Mouse (Mus musculus): ENCODE data around the gene Pfdn5. TPM values are rescaled to one million over a fixed set of nuclear protein-coding genes. Genes with fewer than 3 reads are reported as not detected.
"Not testable (repeated sequence)": the region's sequence is repeated elsewhere in the genome, so short reads cannot be mapped to it uniquely, and the experiment has no call there.

Pfdn5 gene
- polyA plus RNA-seq, 1 experiment from 2014 or later = 464 TPM

DNA sequence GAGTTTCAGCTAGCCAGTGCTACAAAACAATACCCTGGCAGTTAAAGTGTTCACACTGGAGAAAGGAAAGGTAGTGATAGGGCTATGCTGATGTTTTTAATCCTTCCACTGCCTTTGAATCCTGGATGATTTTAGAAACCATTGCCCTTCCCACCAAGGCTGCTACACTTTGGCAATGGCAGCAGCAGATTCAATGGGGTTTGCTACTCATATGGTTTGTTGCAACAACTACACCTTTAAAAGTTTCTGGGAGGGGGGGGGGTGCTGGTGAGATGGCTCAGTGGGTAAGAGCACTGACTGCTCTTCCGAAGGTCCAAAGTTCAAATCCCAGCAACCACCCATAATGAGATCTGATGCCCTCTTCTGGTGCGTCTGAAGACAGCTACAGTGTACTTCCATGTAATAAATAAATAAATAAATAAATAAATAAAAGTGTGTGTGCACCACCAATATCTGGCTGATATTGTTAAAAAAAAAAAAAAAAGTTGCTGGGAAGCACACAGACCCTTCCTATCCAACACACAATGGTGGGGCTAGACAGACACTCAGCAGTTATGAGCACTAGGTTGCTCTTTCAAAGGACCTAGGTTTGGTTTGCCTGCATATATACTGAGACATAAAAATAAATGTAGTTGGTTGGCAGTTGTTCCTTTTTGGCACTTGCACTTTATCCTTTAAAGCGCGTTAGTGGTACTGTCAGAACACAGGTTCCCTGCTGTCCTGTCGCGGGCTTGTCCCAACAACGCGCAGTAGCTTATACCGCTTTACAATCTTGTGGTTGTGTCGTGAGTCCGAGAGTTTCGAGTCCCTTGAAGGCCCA is 1.1 kb upstream of the Pfdn5 start:
- Histone ChIP-seq H3K4me3 (ENCODE audit: low read length) (no peak overlapping the region), H3K4me1 (ENCODE audit: control insufficient read depth, insufficient read depth, low read depth, low read length) (peaks cover 10% of the 10 kb centered on the region), H3K9ac (ENCODE audit: low read depth, low read length) (no peak overlapping the region), H3K27me3 (replicated peaks; ENCODE audit: control insufficient read depth, insufficient read depth, low read length) (no peaks in the 10 kb centered on the region), H3K27ac (ENCODE audit: low read depth, low read length) (no peak overlapping the region), H3K4me2 (ENCODE audit: low read length) (peak overlapping the region; percentile 53), H3K36me3 (ENCODE audit: control insufficient read depth, insufficient read depth, low read length) (peaks cover 3% of the 10 kb centered on the region), H3K9me3 (ENCODE audit: control insufficient read depth, low read length) (no peaks in the 10 kb centered on the region)
- whole genome bisulfite sequencing = 75% methylated on average over 12 of the region's 12 CpGs
- no peak for ATAC-seq

DNA sequence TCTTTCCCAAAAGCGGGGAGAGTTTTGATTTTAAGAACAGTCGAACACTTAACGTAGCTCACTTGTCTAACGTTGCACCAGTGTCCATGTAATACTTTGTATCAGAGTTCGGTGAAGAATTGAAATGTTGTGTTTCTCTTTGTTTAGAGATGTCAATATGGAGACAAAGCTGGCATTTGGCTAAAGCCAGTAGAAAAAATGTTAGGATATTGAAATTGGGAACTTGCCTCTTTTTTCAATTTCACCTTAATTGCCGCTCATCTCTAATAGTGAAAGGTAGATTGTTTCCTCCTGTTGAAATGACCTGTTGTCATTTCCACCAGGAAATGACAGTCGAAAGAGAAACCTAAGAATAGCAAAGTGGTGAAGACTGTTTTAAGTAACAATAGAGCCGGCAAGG is 976 bp downstream of the Pfdn5 start:
- Histone ChIP-seq H3K27me3 (replicated peaks; ENCODE audit: control insufficient read depth, insufficient read depth, low read length) (no peaks in the 10 kb centered on the region), H3K4me3 (ENCODE audit: low read length) (peak overlapping the region; percentile 83), H3K27ac (ENCODE audit: low read depth, low read length) (no peak overlapping the region), H3K4me1 (ENCODE audit: control insufficient read depth, insufficient read depth, low read depth, low read length) (peaks cover 14% of the 10 kb centered on the region), H3K9me3 (ENCODE audit: control insufficient read depth, low read length) (no peaks in the 10 kb centered on the region), H3K4me2 (ENCODE audit: low read length) (peak overlapping the region; percentile 73), H3K9ac (ENCODE audit: low read depth, low read length) (peak overlapping the region; percentile 82), H3K36me3 (ENCODE audit: control insufficient read depth, insufficient read depth, low read length) (peaks cover 10% of the 10 kb centered on the region)
- no peak for ATAC-seq
- 69% methylated on average over 8 of the region's 8 CpGs for WGBS

DNA sequence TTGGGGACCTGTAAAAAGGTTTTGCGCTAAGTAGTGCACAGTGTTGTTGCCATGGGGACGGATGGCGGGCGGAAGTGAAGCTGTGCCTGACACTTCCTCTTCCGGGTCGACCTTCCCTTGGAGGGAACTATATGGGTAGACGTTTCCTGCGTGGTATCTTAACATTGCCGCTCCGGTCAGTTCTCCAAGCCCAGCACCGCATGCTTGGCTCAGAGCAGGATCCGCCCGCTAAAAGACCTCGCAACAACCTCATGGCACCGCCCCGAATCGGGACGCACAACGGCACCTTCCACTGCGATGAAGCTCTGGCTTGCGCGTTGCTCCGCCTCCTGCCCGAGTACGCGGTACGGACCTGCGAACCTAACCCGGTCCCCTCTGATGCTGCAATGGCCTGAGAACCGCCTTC is 5.7 kb downstream of the Pfdn5 start, which contains the start of gene Myg1:
TSS of gene Myg1 (plus strand) at position 100 of the 406 bp plus-strand sequence.
- Histone ChIP-seq H3K4me3 (ENCODE audit: low read length) (peak within 1 kb of the TSS; percentile 80), H3K4me1 (ENCODE audit: control insufficient read depth, insufficient read depth, low read depth, low read length) (peaks cover 23% of the 10 kb centered on the region), H3K9me3 (ENCODE audit: control insufficient read depth, low read length) (no peaks in the 10 kb centered on the region), H3K27me3 (replicated peaks; ENCODE audit: control insufficient read depth, insufficient read depth, low read length) (no peaks in the 10 kb centered on the region), H3K36me3 (ENCODE audit: control insufficient read depth, insufficient read depth, low read length) (peaks cover 27% of the 10 kb centered on the region), H3K4me2 (ENCODE audit: low read length) (peak within 1 kb of the TSS; percentile 90), H3K9ac (ENCODE audit: low read depth, low read length) (peak within 1 kb of the TSS; percentile 73), H3K27ac (ENCODE audit: low read depth, low read length) (peak within 1 kb of the TSS; percentile 66)
- under 1% methylated on average over 30 of the region's 30 CpGs for WGBS
- peak; percentile 97 for ATAC-seq

GRCm38 (mm10) chr15:102335254-102335653 is 9.3 kb downstream of the Pfdn5 start:
- H3K27ac ChIP-seq (ENCODE audit: low read depth, low read length) = no peak overlapping the region
- 83% methylated on average over 8 of the region's 8 CpGs for WGBS
- H3K4me3 ChIP-seq (ENCODE audit: low read length) = no peak overlapping the region
- no peaks in the 10 kb centered on the region for H3K9me3 ChIP-seq (ENCODE audit: control insufficient read depth, low read length)
- peaks cover 17% of the 10 kb centered on the region for H3K4me1 ChIP-seq (ENCODE audit: control insufficient read depth, insufficient read depth, low read depth, low read length)
- no peak overlapping the region for H3K9ac ChIP-seq (ENCODE audit: low read depth, low read length)
- H3K27me3 ChIP-seq (replicated peaks; ENCODE audit: control insufficient read depth, insufficient read depth, low read length) = no peaks in the 10 kb centered on the region
- peaks cover 32% of the 10 kb centered on the region for H3K36me3 ChIP-seq (ENCODE audit: control insufficient read depth, insufficient read depth, low read length)
- H3K4me2 ChIP-seq (ENCODE audit: low read length) = no peak overlapping the region
- ATAC-seq = no peak

DNA sequence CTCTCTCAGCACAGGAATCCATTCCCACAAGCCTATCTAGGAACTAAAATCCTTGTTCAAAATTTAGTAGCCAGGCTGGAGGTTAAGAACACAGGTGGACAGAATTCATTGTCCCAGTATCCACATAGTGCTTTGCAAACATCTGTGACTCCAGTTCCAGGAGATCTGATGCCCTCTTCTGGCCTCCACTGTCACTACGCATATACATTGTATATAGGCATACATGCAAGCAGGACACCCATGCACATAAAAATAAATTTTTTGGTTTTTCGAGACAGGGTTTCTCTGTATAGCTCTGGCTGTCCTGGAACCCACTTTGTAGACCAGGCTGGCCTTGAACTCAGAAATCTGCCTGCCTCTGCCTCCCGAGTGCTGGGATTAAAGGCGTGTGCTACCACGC is 10.0 kb downstream of the Pfdn5 start:
- peaks cover 29% of the 10 kb centered on the region for H3K36me3 ChIP-seq (ENCODE audit: control insufficient read depth, insufficient read depth, low read length)
- not testable (repeated sequence) for H3K27me3 ChIP-seq (replicated peaks; ENCODE audit: control insufficient read depth, insufficient read depth, low read length); H3K4me3 ChIP-seq (ENCODE audit: low read length); H3K4me2 ChIP-seq (ENCODE audit: low read length); H3K27ac ChIP-seq (ENCODE audit: low read depth, low read length); ATAC-seq; H3K9ac ChIP-seq (ENCODE audit: low read depth, low read length); H3K9me3 ChIP-seq (ENCODE audit: control insufficient read depth, low read length)
- peaks cover 17% of the 10 kb centered on the region for H3K4me1 ChIP-seq (ENCODE audit: control insufficient read depth, insufficient read depth, low read depth, low read length)
- 96% methylated on average over 5 of the region's 5 CpGs for WGBS

GRCm38 (mm10) chr15:102336946-102337345 is 11.0 kb downstream of the Pfdn5 start:
- ATAC-seq = no peak
- 87% methylated on average over 4 of the region's 4 CpGs for WGBS
- H3K27ac ChIP-seq (ENCODE audit: low read depth, low read length) = no peak overlapping the region
- peaks cover 13% of the 10 kb centered on the region for H3K4me1 ChIP-seq (ENCODE audit: control insufficient read depth, insufficient read depth, low read depth, low read length)
- H3K9me3 ChIP-seq (ENCODE audit: control insufficient read depth, low read length) = no peaks in the 10 kb centered on the region
- peaks cover 29% of the 10 kb centered on the region for H3K36me3 ChIP-seq (ENCODE audit: control insufficient read depth, insufficient read depth, low read length)
- no peaks in the 10 kb centered on the region for H3K27me3 ChIP-seq (replicated peaks; ENCODE audit: control insufficient read depth, insufficient read depth, low read length)
- no peak overlapping the region for H3K4me2 ChIP-seq (ENCODE audit: low read length)
- H3K9ac ChIP-seq (ENCODE audit: low read depth, low read length) = no peak overlapping the region
- no peak overlapping the region for H3K4me3 ChIP-seq (ENCODE audit: low read length)

GRCm38 (mm10) chr15:102339612-102340011 is 13.7 kb downstream of the Pfdn5 start:
- H3K4me1 ChIP-seq (ENCODE audit: control insufficient read depth, insufficient read depth, low read depth, low read length) = no peaks in the 10 kb centered on the region
- H3K27me3 ChIP-seq (replicated peaks; ENCODE audit: control insufficient read depth, insufficient read depth, low read length) = no peaks in the 10 kb centered on the region
- H3K9ac ChIP-seq (ENCODE audit: low read depth, low read length) = no peak overlapping the region
- no peak overlapping the region for H3K27ac ChIP-seq (ENCODE audit: low read depth, low read length)
- no peak overlapping the region for H3K4me3 ChIP-seq (ENCODE audit: low read length)
- H3K9me3 ChIP-seq (ENCODE audit: control insufficient read depth, low read length) = no peaks in the 10 kb centered on the region
- no peak overlapping the region for H3K4me2 ChIP-seq (ENCODE audit: low read length)
- peaks cover 21% of the 10 kb centered on the region; the same call in 1 of the 2 replicates for H3K36me3 ChIP-seq (ENCODE audit: control insufficient read depth, insufficient read depth, low read length)
- 74% methylated on average over 5 of the region's 5 CpGs for WGBS
- no peak for ATAC-seq

DNA sequence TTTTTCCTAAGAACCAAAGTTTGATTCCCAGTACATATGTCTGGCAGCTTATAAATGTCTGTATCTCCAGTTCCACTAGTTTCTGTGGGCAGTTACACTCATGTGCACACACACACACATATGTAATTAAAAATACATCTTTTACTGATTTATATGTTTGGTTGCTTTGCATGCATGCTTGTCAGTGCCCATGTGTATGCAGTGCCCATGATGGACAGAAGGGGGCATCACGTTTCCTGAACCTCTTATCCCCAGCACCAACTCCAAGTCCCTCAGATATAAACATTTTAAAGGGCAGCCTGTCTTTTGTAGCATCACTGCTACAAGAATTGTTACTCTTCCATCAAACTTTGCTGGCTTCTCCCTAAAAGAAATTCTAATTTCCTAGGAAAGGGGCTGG is 15.7 kb downstream of the Pfdn5 start:
- Histone ChIP-seq H3K36me3 (ENCODE audit: control insufficient read depth, insufficient read depth, low read length) (peaks cover 13% of the 10 kb centered on the region; the same call in 1 of the 2 replicates), H3K4me1 (ENCODE audit: control insufficient read depth, insufficient read depth, low read depth, low read length) (no peaks in the 10 kb centered on the region), H3K4me2 (ENCODE audit: low read length) (no peak overlapping the region), H3K27me3 (replicated peaks; ENCODE audit: control insufficient read depth, insufficient read depth, low read length) (no peaks in the 10 kb centered on the region), H3K9me3 (ENCODE audit: control insufficient read depth, low read length) (no peaks in the 10 kb centered on the region), H3K9ac (ENCODE audit: low read depth, low read length) (no peak overlapping the region), H3K4me3 (ENCODE audit: low read length) (no peak overlapping the region), H3K27ac (ENCODE audit: low read depth, low read length) (no peak overlapping the region)
- 0% methylated on average over 1 of the region's 1 CpGs for WGBS
- ATAC-seq = no peak

- Histone ChIP-seq H3K9me3 (ENCODE audit: control insufficient read depth, low read length) (no peaks in the 10 kb centered on the region), H3K36me3 (ENCODE audit: control insufficient read depth, insufficient read depth, low read length) (no peaks in the 10 kb centered on the region; the same call in 1 of the 2 replicates), H3K4me3 (ENCODE audit: low read length) (no peak overlapping the region), H3K27me3 (replicated peaks; ENCODE audit: control insufficient read depth, insufficient read depth, low read length) (no peaks in the 10 kb centered on the region), H3K9ac (ENCODE audit: low read depth, low read length) (no peak overlapping the region), H3K4me1 (ENCODE audit: control insufficient read depth, insufficient read depth, low read depth, low read length) (no peaks in the 10 kb centered on the region), H3K4me2 (ENCODE audit: low read length) (no peak overlapping the region), H3K27ac (ENCODE audit: low read depth, low read length) (no peak overlapping the region)
- WGBS = 95% methylated on average over 3 of the region's 3 CpGs
- no peak for ATAC-seq
These were observed 18.6 kb downstream of the Pfdn5 start for GRCm38 (mm10) chr15:102344490-102344889.
